Mouse (Mus musculus): ENCODE results near the gene Larp6. TPM values are rescaled to one million over a fixed set of nuclear protein-coding genes. Genes with fewer than 3 reads are reported as not detected.

Gene Larp6
- total and polyA plus RNA-seq, 2 experiments from 2014 or later: 0.41 to 1.2 TPM

GRCm38 (mm10) chr9:60744171-60744969, 31.6 kb downstream of the Larp6 start:
- Histone ChIP-seq H3K4me3 (ENCODE audit: low read depth, low read length) (no peak overlapping the region), H3K27ac (ENCODE audit: low read depth) (no peak overlapping the region), H3K27me3 (ENCODE audit: control insufficient read depth, insufficient read depth, low read length) (no peaks in the 10 kb centered on the region), H3K9me3 (replicated peaks; ENCODE audit: control insufficient read depth, low read length) (no peaks in the 10 kb centered on the region), H3K4me1 (ENCODE audit: control insufficient read depth, insufficient read depth) (peaks cover 17% of the 10 kb centered on the region; the same call in 1 of the 2 replicates), H3K9ac (replicated peaks; ENCODE audit: low read depth, low read length) (no peak overlapping the region), H3K36me3 (replicated peaks; ENCODE audit: control insufficient read depth, insufficient read depth, low read length) (no peaks in the 10 kb centered on the region), H3K4me2 (ENCODE audit: low read depth, low read length) (no peak overlapping the region)
- TF ChIP-seq CTCF (IDR thresholded peaks at IDR 0.05; ENCODE audit: low read depth): peak; percentile 80
- no peak for TF ChIP-seq EP300 (IDR thresholded peaks at IDR 0.05; ENCODE audit: low read depth)
- peak; percentile 41 for DNase-seq (ENCODE audit: low spot score)
- peak; percentile 53 for ATAC-seq (ENCODE audit: insufficient read depth, low read depth)
- 41% methylated on average over 18 of the region's 18 CpGs for WGBS

- Histone ChIP-seq H3K27me3 (ENCODE audit: control insufficient read depth, insufficient read depth, low read length) (no peaks in the 10 kb centered on the region), H3K9me3 (replicated peaks; ENCODE audit: control insufficient read depth, low read length) (no peaks in the 10 kb centered on the region), H3K4me2 (ENCODE audit: low read depth, low read length) (no peak overlapping the region), H3K27ac (ENCODE audit: low read depth) (no peak overlapping the region), H3K9ac (replicated peaks; ENCODE audit: low read depth, low read length) (no peak overlapping the region), H3K4me1 (ENCODE audit: control insufficient read depth, insufficient read depth) (peaks cover 17% of the 10 kb centered on the region; the same call in 1 of the 2 replicates), H3K36me3 (replicated peaks; ENCODE audit: control insufficient read depth, insufficient read depth, low read length) (no peaks in the 10 kb centered on the region), H3K4me3 (ENCODE audit: low read depth, low read length) (no peak overlapping the region)
- DNase-seq (ENCODE audit: low spot score): no peak
- no peak for ATAC-seq (ENCODE audit: insufficient read depth, low read depth)
- TF ChIP-seq CTCF (IDR thresholded peaks at IDR 0.05; ENCODE audit: low read depth): no peak
- no peak for TF ChIP-seq EP300 (IDR thresholded peaks at IDR 0.05; ENCODE audit: low read depth)
- WGBS: 31% methylated on average over 4 of the region's 4 CpGs
These were observed 32.2 kb downstream of the Larp6 start for GRCm38 (mm10) chr9:60744971-60745370.

- no peaks in the 10 kb centered on the region for H3K27me3 ChIP-seq (ENCODE audit: control insufficient read depth, insufficient read depth, low read length)
- TF ChIP-seq EP300 (IDR thresholded peaks at IDR 0.05; ENCODE audit: low read depth) (no peak), CTCF (IDR thresholded peaks at IDR 0.05; ENCODE audit: low read depth) (no peak)
- 54% methylated on average over 6 of the region's 6 CpGs for WGBS
- no peaks in the 10 kb centered on the region for H3K36me3 ChIP-seq (replicated peaks; ENCODE audit: control insufficient read depth, insufficient read depth, low read length)
- H3K4me2 ChIP-seq (ENCODE audit: low read depth, low read length): no peak overlapping the region
- no peak overlapping the region for H3K9ac ChIP-seq (replicated peaks; ENCODE audit: low read depth, low read length)
- H3K4me1 ChIP-seq (ENCODE audit: control insufficient read depth, insufficient read depth): peaks cover 13% of the 10 kb centered on the region; the same call in 1 of the 2 replicates
- no peak overlapping the region for H3K27ac ChIP-seq (ENCODE audit: low read depth)
- no peak overlapping the region for H3K4me3 ChIP-seq (ENCODE audit: low read depth, low read length)
- no peaks in the 10 kb centered on the region for H3K9me3 ChIP-seq (replicated peaks; ENCODE audit: control insufficient read depth, low read length)
- DNase-seq (ENCODE audit: low spot score) (no peak), ATAC-seq (ENCODE audit: insufficient read depth, low read depth) (no peak)
These were observed 33.8 kb downstream of the Larp6 start for GRCm38 (mm10) chr9:60746561-60746960.

GRCm38 (mm10) chr9:60747672-60748071, 34.9 kb downstream of the Larp6 start:
- Histone ChIP-seq H3K27me3 (ENCODE audit: control insufficient read depth, insufficient read depth, low read length) (no peaks in the 10 kb centered on the region), H3K4me1 (ENCODE audit: control insufficient read depth, insufficient read depth) (peaks cover 6% of the 10 kb centered on the region; the same call in 1 of the 2 replicates), H3K4me2 (ENCODE audit: low read depth, low read length) (no peak overlapping the region), H3K36me3 (replicated peaks; ENCODE audit: control insufficient read depth, insufficient read depth, low read length) (no peaks in the 10 kb centered on the region), H3K27ac (ENCODE audit: low read depth) (no peak overlapping the region), H3K9ac (replicated peaks; ENCODE audit: low read depth, low read length) (no peak overlapping the region), H3K9me3 (replicated peaks; ENCODE audit: control insufficient read depth, low read length) (no peaks in the 10 kb centered on the region), H3K4me3 (ENCODE audit: low read depth, low read length) (no peak overlapping the region)
- ATAC-seq (ENCODE audit: insufficient read depth, low read depth) (no peak), DNase-seq (ENCODE audit: low spot score) (no peak)
- TF ChIP-seq EP300 (IDR thresholded peaks at IDR 0.05; ENCODE audit: low read depth) (no peak), CTCF (IDR thresholded peaks at IDR 0.05; ENCODE audit: low read depth) (no peak)
- 83% methylated on average over 5 of the region's 5 CpGs for WGBS

GRCm38 (mm10) chr9:60748191-60748590, 35.4 kb downstream of the Larp6 start:
- no peak overlapping the region for H3K4me2 ChIP-seq (ENCODE audit: low read depth, low read length)
- H3K4me3 ChIP-seq (ENCODE audit: low read depth, low read length): no peak overlapping the region
- no peak for TF ChIP-seq EP300 (IDR thresholded peaks at IDR 0.05; ENCODE audit: low read depth)
- TF ChIP-seq CTCF (IDR thresholded peaks at IDR 0.05; ENCODE audit: low read depth): no peak
- no peak overlapping the region for H3K27ac ChIP-seq (ENCODE audit: low read depth)
- no peak overlapping the region for H3K9ac ChIP-seq (replicated peaks; ENCODE audit: low read depth, low read length)
- 79% methylated on average over 2 of the region's 2 CpGs for WGBS
- DNase-seq (ENCODE audit: low spot score): no peak
- H3K4me1 ChIP-seq (ENCODE audit: control insufficient read depth, insufficient read depth): 0 out of 2 replicates have a peak, but pooled peaks cover under 1% of the 10 kb centered on the region
- H3K36me3 ChIP-seq (replicated peaks; ENCODE audit: control insufficient read depth, insufficient read depth, low read length): no peaks in the 10 kb centered on the region
- no peaks in the 10 kb centered on the region for H3K9me3 ChIP-seq (replicated peaks; ENCODE audit: control insufficient read depth, low read length)
- H3K27me3 ChIP-seq (ENCODE audit: control insufficient read depth, insufficient read depth, low read length): no peaks in the 10 kb centered on the region
- no peak for ATAC-seq (ENCODE audit: insufficient read depth, low read depth)

Measured in heart, postnatal 0 days (tissue).